Mouse (Mus musculus): ENCODE data around the gene Slco2b1.

The Slco2b1 gene

DNA sequence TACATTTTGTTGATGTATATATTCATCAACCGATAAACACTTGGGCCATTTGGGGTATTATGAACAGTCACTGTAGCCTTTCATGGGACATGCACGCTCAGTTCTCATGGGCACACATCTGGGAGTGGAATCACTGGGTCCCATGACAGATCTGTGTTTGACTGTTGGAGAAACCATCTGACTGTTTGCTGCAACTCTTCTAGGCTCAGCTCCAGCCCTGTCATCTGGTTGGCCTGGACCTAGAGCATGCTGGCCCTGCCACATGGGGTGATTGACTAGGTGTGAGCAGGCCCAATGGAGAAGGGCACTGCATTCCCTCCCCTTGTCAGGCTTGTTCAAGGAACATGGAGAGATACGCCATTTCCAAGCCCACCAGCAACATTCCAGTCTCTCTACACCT, 17.2 kb downstream of the Slco2b1 start:
- no peak for DNase-seq (ENCODE audit: low read depth, low spot score)

DNA sequence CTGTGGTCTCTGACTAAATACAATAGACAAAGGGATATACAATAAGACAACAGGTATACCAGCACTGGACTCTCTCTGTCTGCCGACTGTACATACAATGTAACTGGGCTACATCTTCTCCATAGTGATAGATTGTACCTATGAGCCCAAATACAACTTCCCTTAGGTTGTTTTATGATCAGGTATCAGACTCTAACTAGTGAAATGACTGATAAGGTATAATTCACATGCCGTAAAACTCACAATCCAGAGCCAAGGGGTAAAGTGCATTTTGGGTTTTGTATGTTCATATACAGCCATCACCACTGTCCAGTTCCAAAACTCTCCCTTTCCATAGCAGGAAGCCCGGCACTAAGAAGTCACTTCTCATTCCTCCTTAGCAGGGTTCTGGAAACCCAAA, 17.8 kb downstream of the Slco2b1 start:
- DNase-seq (ENCODE audit: low read depth, low spot score) = no peak

DNA sequence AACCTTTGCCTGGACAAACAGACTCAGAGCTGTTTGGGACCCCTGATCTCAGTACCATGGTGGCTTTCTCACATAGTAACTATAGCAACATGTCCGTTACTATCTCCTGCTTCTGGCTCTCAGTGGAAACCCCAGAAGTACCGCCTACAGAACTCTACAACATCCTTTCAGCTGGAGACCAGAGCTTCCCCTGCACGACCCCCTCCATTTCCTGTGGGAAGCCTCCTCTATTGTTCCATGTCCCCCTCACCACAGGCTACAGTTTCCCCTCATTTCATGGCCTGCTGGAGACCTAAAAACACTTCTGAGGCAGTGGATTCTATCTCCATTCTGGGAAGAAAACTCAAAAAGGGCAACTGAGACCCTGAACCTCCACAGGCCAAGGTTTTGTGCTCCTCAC, 18.7 kb downstream of the Slco2b1 start:
- no peak for DNase-seq (ENCODE audit: low read depth, low spot score)

DNA sequence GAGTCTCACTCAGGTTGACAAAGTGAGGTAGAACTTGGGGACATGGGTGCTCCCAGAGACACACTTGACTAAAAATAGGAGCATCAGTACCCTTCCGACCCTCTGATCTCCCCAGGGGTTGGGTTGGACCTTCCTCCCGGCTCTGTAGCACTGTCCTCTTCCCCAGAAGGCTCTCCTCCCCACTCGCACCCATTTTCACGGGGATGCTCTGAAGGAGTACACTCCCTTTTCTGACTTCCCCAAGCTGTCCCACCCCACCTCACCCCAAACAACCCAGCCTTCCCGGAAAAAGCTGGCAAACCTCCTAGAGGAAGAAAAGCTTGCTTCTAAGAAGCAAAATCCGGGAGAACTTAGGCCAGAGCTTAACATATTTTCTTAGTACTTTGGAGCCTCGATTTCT, 20.3 kb downstream of the Slco2b1 start:
- DNase-seq (ENCODE audit: low read depth, low spot score) = no peak

DNA sequence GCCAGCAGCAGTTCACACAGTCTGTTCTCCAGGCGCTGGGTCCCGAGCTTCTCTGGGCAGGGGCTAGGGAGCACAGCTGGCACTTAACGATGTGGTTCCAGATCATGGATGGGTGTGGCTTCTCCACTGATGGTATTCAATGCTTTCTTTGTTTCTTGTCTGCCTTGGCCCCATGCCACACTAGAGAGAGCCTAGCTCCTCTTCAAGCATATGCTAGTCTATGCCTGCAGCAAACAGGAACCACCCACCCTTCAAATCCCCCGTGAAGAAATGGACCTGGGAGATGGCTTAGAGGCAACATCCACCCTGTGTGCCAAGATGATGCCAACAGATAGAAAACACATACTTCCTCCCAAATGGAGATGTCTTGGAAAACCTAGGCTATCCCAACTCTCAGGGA, 27.1 kb downstream of the Slco2b1 start:
- DNase-seq (ENCODE audit: low read depth, low spot score) = no peak

DNA sequence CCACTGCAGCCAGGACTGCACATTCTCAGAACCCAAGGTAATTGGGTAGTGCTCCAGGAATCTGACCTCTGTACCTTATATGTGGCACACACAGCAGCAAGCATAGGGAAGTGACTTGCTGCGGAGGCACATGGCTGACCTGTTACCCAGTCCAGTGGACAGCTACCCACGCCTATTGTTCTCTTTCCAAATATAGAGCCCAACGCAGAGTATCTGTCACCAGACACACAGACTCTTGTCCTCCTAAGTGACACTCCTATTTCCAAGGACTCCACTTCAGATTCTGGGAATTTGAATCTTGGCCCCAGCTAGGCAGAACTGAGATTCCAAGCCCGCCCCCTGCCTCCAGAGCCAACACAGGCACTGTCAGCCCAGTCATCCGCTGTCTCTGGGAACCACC, 30.4 kb downstream of the Slco2b1 start:
- DNase-seq (ENCODE audit: low read depth, low spot score) = no peak

DNA sequence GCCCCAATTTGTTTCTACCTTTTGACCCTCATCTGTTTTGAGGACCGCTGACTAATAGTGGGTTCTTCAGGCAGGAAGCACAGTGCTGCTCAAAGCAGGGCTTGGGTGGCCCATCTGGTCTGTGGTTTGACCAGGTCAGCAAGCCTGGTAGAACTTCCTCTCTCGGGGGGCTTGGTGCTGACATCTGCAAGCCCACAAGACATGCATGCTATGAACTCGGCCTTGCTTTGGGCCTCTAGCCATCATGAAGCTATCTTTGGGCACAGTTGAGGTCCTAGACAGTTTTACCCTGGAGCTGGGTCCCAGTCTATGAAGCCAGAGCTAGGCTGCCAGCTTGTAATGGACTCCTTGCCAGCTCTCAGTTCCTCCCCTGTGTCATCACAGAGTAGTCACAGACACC, 36.2 kb downstream of the Slco2b1 start:
- DNase-seq (ENCODE audit: low read depth, low spot score) = no peak

DNA sequence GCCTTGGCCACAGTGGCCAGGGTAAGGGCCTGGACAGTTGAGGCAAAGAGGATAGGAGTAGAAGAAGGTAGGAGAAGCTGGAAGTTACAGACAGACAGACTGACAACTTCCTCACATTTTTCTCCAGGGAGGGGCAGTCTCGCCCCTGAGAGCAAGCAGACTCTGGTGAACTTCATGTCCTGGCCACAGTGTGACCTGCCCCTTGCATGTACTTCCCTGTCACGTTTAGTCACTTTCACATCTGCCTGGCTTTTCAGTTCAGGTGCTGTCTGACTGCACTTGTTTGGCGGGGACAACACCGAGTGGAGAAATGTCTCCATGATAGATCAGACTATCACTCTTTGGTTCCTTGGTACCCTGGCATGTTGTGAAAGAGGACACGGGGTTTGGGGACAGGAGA, 36.9 kb downstream of the Slco2b1 start:
- DNase-seq (ENCODE audit: low read depth, low spot score) = no peak

DNA sequence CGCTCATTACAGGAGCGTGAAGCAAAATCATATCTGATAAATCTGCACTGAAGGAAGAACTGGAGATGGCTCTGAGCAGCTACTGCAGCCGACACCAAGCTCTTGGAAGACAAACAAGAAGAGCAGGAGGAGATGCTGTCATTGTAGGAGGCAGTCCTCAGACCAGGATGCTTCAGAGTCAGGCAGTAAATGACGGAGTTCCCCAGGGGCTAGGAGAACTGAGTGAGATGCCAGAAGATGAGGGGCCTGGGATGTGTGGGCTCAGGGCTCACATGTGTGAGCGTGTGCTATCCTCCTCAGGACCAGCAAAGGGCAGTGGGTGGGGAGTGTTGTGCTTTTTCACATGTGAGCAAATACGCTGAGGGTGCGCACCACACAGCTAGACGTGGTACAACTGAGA, 38.0 kb downstream of the Slco2b1 start:
- DNase-seq (ENCODE audit: low read depth, low spot score) = no peak

DNA sequence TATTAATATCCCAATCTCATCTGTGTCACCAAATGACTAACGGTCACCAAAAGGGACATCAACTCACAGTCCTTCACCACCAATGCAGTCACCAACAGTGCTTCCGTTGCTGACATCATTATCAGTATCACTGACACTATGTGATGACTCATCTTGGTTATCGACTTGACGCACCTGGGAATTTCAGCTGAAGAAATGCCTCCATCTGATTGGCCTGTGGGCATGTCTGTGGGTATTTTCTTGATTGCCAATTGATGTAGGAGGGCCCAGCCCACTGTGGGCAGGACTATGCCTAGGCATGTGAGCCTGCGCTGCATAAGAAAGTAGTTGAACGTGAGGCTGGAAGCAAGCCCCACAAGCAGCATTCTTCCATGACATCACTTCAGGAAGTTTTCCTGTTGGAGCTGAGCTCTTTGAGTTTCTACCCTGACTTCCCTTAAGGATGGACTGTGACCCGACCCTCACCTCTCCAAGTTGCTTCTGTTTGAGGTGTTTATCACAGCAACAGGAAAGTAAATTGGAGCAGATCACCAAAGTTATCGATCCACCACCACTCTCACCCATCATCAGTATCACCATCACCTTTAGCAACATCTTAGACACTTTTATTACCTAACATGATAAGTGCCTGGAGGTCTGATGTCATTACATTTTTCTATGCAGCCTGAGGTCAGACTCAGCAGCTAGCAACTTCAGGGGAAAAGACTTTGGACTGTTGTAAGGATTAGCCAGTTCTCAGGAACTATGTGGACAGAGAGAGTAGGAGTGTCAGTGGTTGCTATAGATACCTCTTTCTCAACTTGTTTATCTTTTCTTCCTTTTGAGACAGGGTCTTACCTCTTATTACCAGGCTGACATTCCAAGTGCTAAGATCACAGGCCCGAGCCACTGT, 39.4 kb downstream of the Slco2b1 start:
- no peak for DNase-seq (ENCODE audit: low read depth, low spot score)

DNA sequence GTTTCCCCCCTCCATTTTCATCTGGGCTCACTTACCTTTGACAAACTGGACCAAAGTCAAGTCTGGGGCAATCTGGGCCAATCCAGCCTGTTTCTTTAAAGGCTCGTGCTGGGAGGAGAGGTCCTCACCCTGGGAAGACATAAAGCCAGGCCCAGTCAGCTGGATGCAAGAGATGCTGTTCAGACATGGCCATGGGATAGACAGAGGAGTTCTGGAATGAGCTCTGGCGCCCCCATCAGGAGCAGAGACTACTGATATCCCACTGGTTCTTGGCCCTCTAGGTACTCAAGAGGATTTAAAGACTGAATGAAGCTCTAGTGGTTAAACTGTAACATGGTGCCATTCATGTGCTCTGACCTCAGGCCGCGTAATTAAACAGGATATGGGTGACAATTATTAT, 40.2 kb downstream of the Slco2b1 start:
- DNase-seq (ENCODE audit: low read depth, low spot score) = no peak

DNA sequence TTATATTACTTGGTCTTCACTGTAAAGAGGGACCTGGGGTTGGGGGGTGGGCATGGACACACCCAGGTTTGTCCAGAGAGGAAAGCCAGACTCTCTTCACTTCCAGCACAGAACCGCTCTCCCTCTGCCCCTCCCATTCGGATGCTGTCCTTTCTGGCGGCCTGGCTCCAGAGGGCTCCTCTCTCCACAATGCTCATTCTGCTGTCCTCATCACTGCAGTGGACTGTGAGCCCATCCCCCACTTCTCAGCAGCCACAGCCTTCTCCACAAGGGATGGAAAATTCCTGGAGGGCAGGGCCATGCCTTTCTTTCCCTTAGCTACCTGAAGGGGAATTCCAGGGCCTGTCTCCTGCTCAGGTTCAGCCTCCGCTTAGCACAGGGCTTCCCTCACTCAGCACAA, 42.3 kb downstream of the Slco2b1 start:
- DNase-seq (ENCODE audit: low read depth, low spot score) = no peak

DNA sequence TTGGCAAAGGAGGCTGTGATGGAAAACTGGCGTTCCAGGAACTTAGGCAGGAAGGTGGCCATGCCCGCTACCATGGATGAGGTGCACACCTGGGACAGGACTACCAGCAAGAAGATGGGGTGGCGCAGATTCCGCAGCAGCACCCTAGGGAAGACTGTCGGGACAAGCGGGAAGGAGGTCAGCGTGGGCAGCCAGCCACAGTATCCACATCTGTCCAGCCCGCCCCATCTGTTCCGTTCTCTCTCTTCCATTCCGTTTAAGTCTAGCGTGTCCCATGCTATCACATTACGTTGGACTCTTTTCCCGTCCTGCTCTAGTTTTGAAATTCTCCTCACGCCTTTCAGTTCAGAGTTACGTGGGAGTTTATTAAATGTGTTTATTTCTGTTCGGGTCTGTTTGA, 44.0 kb downstream of the Slco2b1 start:
- no peak for DNase-seq (ENCODE audit: low read depth, low spot score)

DNA sequence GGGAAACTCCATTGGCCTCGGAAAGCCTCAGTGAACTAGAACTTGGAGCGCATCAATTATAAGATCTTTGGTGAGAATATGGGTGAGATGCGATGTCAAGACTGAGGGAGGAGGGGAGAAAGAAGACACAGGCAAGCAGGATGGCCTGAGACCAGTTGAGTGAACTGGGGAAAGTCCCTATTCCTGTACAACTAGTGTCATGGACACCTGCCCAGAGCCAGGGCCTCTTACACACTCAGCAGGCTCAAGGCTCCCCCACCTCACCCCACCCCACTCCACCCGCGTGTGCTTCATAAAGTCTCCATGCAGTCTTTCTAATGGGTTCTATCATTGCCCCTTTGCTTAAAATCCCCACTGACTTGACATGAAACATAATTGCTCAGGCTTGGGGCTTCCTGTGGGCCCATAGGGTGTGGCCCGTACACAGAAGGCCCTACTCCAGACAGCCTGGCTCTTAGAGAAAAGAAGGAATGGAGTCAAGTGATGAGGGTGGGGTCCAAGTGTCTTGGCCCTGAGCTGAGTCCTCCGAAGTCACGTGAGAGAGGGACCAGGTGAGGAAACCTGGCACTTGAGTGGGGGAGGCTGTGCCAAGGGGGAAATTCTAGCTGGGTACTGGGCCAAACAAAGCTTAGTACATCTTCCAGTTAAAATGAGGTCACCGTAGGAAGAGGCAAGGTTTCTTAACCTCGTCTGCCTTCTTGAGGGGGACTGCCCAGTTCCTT, 45.2 kb downstream of the Slco2b1 start:
- no peak for DNase-seq (ENCODE audit: low read depth, low spot score)

DNA sequence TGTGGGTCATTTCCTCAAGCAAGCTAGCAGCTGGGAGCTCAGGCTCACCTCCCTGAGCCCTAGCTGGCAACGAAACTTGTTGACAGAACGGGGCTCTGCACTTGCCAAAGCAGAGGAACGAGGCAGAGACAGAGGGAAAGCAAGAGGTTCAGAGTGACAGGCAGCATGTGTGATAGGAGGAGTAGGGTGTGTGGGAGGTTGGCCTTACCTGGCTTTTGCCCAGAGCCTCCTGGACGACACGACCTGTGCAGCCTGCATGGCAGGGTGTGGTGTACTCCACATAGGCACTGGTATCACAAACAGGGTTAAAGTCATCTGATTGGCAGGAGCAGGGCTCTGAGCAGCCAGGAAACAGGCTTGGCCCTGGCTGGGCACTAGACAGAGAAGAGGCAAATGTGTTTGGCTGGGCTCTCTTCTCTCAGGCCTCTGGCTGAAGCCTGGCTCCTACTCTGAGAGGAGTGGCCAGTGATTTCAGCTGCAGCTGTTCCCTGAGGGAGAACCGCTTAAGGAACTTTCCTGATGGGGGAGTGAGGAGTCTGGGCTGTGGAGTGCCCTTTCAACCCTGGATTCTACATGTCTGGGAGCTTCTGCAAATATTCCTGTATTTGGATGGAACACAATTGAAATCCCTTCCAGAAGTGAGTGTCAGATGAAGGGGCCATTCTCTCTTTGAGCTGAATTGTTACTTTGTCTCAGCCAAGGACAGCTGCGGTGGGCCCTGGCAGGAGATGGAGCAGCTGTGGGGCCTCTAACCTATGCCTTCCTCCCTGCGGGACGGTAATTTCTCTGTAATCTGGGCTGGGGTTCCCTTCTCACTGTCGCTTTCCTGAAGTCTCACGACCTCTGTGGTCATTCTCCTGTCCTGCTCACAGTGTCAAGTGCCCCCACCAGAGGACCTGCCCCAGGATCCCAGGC, 46.3 kb downstream of the Slco2b1 start:
- DNase-seq (ENCODE audit: low read depth, low spot score) = no peak

DNA sequence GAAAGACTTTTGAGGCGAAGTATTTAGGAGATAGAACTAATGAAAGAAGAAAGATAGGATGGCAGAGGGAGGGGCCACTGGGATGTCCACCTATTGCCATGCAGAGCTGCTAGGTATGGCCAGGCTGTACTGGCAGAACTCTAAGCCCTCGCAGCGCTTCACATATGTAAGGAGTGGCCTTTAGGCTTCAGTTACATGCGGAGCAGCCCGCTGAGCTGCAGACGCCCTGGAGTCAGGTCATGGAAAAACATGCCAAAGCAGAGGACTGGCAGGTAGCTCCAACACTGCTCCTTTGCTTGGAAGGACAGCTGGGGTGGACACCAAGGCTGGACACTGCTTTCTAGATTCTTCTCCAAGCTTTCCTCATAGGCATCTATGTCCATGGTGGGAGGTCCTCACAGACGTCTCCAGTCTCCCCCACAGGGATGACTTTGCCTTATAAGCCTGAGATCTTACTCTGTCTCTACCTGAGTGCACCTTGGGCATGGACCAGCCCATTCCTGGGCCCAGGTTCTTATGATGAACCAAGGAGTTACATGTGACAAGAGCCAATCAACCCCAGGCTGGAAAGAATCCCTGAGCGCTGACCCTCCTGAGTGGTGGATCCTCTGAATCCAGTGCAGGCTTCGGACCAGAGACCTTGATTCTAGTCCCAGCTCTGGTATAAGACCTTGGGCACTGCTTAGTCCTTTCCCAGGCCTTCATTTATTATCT, 47.5 kb downstream of the Slco2b1 start:
- no peak for DNase-seq (ENCODE audit: low read depth, low spot score)

DNA sequence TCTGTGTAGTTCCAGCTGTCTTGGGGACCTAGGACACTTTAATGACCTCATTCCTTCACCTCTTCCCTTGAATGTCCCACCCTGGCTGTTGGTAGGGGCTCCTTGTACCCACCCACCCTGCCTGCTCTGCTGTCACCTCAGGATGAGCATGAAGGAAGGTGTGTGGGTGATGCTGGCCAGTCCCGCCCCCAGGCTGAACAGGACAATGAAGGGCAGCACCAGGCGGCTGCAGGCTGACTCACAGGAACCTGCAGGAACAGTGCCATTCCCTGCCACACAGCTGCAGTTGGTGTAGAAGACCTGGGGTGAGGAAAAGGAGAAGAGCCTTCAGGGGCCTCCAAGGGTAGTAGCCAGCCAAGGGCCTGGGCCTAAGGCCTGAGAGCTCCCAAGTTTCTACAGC, 48.8 kb downstream of the Slco2b1 start:
- DNase-seq (ENCODE audit: low read depth, low spot score) = no peak

DNA sequence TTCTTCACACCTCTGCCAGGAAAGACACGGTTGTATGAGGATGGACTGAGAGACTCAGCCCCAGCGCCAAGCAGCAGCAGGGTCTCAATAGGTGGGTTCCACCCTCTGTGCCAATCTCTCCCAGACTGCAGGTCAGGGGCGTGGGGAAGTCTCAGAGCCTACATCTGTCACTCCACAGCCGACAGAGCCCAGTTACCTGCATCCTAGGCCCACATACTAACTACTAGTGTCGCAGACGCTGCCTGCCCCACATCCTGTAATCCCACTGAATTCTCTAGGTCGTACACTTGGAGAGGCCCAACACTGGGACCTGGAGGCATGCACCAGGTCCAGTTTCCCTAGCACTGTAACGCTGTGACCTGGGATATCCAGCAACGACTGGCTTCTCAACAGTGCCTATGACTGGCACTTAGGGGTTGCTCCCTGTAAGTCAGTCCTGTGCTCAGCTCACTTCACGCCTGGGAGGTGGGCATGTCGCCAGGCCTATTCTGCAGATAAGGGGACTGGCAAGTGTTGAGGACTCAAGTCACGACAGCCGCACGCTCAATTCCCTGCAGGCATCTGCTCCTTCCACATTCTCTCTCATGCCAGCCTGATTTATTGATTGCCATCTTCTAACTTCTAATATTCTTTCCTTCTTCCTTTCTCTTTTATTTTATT, 49.4 kb downstream of the Slco2b1 start:
- no peak for DNase-seq (ENCODE audit: low read depth, low spot score)

DNA sequence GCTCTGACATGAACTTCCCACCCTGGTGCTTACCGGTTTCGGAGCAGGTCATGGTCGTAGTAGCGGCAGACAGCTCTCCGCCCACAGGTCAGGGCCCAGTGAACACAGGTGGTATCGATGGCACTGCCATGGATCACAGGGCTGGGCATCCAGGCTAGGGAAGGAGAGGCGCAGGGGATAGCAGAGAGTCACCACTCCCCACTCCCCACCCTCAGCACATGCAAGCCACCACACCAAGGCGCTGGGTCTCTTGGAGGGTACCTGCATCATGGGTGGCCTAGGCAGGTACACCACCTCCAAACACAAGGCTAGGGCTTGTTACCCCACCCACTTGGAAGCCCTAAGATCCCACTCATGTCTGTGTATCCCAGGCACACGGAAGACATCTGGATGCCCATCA, 50.1 kb downstream of the Slco2b1 start:
- no peak for DNase-seq (ENCODE audit: low read depth, low spot score)

DNA sequence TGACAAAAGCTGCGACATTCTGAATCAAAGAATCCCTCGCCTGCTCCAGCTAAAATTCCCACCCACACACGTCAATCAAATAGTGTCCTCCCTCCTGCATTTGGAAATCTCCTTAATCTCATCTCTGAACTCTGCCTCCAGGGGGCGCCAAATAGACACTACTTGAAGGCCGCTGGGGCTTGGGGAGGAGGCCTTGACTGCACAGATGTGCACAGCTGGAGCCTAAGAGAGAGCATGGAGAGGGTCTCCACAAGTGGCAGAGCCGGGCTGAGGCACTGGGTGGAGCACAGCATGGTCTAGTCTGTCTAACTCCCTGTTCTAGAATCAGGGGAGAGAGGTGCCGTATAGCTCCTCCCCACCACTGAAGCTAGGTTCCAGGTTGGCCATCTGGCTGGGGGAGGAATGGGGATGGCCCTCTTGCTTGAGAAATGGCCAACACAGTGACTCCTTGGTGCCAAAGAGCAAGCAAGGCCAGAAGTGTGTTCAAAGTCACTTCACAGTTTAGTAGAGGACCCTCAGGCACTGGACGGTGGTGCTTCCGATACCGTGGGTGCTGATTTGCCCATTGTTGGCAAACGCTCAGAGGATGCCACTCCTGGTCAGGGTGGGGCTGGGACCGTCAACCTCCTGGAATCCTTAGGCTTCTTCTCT, 51.6 kb downstream of the Slco2b1 start:
- peak; percentile 56 for DNase-seq (ENCODE audit: low read depth, low spot score)

Measured in 3T3-L1 (cell line).